Mouse (Mus musculus) adrenal gland, adult 2 months (tissue): Measurements from ENCODE around the gene Il5ra. TPM values are rescaled to one million over a fixed set of nuclear protein-coding genes. Genes with fewer than 3 reads are reported as not detected.

Experiments used
- DNase-seq: peaks from one replicate; pipeline ENCODE4 v3.0.0; 2021
- polyA plus RNA-seq: library from polyadenylated mRNA; depleted of rRNA; stranded (reverse); fragments of >200 nt; gene quantifications from 2 replicates; pipeline ENCODE4 v1.2.3, GENCODE M21; 2012; rRNA removed
- total RNA-seq, 2 experiments: library from RNA; stranded (reverse); gene quantifications; 2 replicates each; pipeline ENCODE4 v1.2.3; 2021

The Il5ra gene
- total and polyA plus RNA-seq, 3 experiments = not detected

DNA sequence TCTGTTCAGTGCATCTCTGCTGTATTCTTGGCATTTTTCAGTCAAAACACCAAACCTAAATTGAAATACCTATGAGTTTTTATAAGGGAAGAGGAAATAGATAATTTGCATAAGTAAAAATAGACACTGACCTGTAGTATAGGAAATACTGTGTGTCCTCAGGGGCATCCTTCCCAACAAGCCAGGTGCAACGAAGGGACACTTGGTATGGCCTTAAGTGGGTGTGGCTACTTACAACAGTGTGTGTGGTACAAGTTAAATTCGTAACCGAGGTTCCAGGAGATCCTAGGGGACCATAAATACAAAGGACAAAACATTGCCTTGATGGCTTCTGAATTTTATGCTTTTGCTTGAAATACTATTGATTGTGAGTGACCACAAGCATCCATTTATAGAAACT is 10.6 kb downstream of the Il5ra start:
- DNase-seq = no peak

- no peak for DNase-seq
Measured at GRCm38 (mm10) chr6:106732563-106732962, 16.3 kb downstream of the Il5ra start.

- DNase-seq = no peak
Measured at GRCm38 (mm10) chr6:106729682-106730314, 19.0 kb downstream of the Il5ra start.

DNA sequence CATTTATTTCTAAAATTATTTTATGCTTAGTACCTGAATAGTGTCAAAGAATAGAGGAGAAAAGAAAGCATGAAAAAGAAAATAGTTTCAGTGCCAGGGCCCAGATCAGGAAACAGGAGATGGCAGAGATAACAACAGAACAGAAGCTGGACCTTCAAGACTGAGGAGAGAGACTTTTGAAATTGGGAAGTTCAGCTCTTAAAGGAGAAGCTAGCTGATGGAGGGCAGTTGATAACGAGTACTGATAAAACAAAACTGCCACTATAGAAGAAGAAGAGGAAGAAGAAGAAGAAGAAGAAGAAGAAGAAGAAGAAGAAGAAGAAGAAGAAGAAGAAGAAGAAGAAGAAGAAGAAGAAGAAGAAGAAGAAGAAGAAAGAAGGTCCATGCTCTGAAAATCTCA is 21.1 kb downstream of the Il5ra start:
- no peak for DNase-seq

DNA sequence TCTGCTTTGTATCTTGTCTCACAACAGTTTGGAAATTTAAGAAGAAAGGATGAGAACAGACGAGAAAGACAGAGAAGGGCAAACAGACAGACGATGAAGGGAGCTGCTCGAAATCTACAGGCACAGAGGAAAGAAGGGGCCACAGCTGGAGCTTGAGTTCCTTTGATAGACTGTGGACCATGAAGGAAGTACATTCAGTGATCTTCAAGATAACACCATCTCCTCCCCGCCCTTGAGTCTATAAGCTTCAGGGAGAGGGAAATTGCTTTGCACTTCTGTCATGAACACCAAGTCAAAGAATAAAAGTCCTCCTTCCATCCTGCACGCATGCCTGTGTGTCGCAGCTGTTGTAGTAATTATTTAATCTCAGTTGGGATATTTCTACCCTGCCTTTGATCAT is 22.8 kb downstream of the Il5ra start:
- no peak for DNase-seq

DNA sequence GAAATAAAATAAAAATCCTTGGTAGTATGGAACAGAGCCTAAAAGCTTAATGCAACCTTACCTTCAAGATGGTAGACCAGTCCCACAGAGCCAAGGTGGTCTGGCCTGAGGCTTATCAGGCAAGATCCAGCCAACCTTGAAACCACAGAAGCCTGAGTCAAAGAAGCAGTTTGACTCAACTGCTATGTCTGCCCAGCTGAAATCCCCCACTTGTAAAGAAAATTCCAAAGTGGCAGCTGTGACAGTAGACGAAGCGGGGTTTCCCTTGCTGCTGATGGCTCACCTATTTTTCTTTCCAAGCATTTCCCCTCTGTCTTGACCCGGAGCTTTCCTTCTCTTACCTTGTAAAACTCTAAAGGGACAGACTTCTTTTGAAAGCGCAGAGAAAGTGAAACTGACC is 23.2 kb downstream of the Il5ra start:
- DNase-seq = no peak

DNA sequence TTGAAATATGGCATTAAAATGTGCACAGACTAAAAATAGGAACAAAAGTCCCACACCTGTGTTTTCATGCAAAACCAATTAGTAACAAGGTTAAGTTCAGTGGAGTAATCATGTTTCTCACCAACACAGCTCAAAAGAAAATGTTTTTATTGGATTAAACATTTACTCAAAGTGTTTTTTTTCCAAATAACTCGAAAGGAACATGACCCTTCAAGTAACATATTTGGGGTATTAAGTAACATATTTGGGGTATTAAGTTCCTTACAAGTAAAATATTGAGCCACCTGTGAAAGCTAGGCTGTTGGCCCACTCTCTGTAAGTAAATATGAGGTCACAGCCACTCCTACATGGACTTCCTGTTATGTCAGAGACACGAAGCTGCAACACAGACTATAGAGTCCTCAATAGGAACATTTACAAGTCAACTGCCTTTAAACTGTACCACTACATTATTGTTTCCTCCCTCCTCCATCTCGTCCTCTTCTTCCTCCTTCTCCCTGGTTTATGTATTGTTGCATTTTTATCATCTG is 43.3 kb downstream of the Il5ra start:
- DNase-seq = no peak

GRCm38 (mm10) chr6:106701931-106702330 is 46.9 kb downstream of the Il5ra start:
- DNase-seq = no peak

- DNase-seq = no peak
Measured at GRCm38 (mm10) chr6:106675581-106675980, 73.3 kb downstream of the Il5ra start.

DNA sequence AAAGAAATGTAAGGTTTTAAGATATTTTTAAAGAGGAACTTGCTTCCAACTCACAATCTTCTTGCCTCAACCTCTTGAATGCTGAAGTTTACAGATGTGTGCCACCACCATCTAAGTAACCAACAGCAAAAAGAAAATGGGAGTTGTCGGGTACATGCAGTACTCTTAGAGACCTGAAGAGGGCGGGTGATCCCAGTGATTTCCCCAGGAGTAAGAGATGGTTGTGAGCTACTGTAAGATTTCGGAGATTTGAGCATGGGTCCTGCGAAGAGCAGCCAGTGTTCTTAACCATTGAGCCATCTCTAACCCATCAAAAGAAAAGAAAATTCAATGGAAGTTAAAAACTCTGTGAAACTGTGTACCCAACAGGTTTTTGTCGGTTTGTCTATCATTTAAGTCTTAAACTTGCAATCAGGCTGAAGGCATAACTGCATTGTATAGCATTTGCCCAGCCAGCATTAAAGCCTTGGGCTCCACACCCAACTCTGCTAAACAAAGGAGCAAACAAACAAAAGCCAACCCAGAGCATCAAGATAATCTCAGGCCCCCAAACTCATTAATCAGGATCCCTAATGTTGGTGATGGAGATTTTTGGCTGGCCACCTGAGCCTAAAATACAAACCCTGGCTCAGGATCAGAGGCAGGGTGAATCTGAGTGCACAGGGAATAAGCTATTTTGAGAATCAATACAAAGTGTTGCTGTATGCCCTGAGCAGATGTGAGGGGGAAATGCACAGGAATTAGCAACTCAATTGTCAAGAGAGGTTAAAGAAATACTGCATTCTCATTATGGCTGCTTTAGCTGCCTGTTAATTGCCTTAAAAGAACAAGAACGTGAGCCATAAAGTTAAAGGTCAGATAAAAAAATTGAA is 84.8 kb downstream of the Il5ra start:
- peak; percentile 53 for DNase-seq

Other genes starting within 250 kb of the Il5ra start
- gene Trnt1, start 20.1 kb upstream of the Il5ra start, total RNA-seq = 10 to 100 TPM; 52.1 to 52.7 TPM
- 4.9 and 14.0 TPM in 2 replicates for gene Trnt1, start 20.1 kb upstream of the Il5ra start, polyA plus RNA-seq
- gene Crbn, start 51.0 kb upstream of the Il5ra start, total RNA-seq = 10 to 100 TPM; 60.4 to 69.3 TPM
- gene Crbn, start 51.0 kb upstream of the Il5ra start, polyA plus RNA-seq = 5.6 and 10.7 TPM in 2 replicates